Mouse (Mus musculus) midbrain, embryonic 15.5 days (tissue): ENCODE results near the gene Bora. TPM values are rescaled to one million over a fixed set of nuclear protein-coding genes. Genes with fewer than 3 reads are reported as not detected.

Experiments
- polyA plus RNA-seq: library from polyadenylated mRNA; unstranded; fragments of >200 nt; fragmentation: Nextera tagmentation; extraction: Ambion mirVana; gene quantifications from 2 replicates; pipeline ENCODE4 v1.2.1, GENCODE M21; 2015

Gene Bora
- polyA plus RNA-seq, 1 experiment from 2014 or later = 12.8 TPM

Other genes with a start within 250 kb of the Bora start
- not detected in 2 replicates for gene Rpl36a-ps1, start 51.9 kb upstream of the Bora start, polyA plus RNA-seq
- 104 and 113 TPM in 2 replicates for gene Mzt1, start 88 bp upstream of the Bora start, polyA plus RNA-seq
- 15.8 and 17.4 TPM in 2 replicates for gene Pibf1, start 53.2 kb downstream of the Bora start, polyA plus RNA-seq
- 20.8 and 22.5 TPM in 2 replicates for gene Dis3, start 53.5 kb downstream of the Bora start, polyA plus RNA-seq